Mouse (Mus musculus) limb, embryonic 13.5 days (tissue): ENCODE results near the gene Pip5k1b. TPM values are rescaled to one million over a fixed set of nuclear protein-coding genes. Genes with fewer than 3 reads are reported as not detected.

Experiments used
- ATAC-seq: fragments of 200-750 bp; cut with Nextera tagmentation; 2 replicates; pipeline ENCODE4 v1.8.0; 2017; ENCODE audit warnings: low read depth, moderate number of reproducible peaks, moderate TSS enrichment; ENCODE audit not compliant: low FRiP score
- H3K27ac ChIP-seq: fragments of 300-500 bp; sonication (generic); 2 replicates; pipeline ENCODE4 v1.5.1; 2015; ENCODE audit warnings: inconsistent platforms, mild to moderate bottlenecking, moderate library complexity
- H3K27me3 ChIP-seq: fragments of 300-500 bp; sonication (generic); 2 replicates; pipeline ENCODE4 v1.6.1; 2015; ENCODE audit warnings: mild to moderate bottlenecking, inconsistent platforms
- H3K36me3 ChIP-seq: fragments of 300-500 bp; sonication (generic); 2 replicates; pipeline ENCODE4 v1.6.1; 2015; ENCODE audit warnings: inconsistent platforms, mild to moderate bottlenecking, moderate library complexity
- H3K4me1 ChIP-seq: fragments of 300-500 bp; sonication (generic); 2 replicates; pipeline ENCODE4 v1.6.1; 2015; ENCODE audit warnings: inconsistent platforms
- H3K4me2 ChIP-seq: fragments of 300-500 bp; sonication (generic); replicated peaks from 2 replicates; pipeline ENCODE4 v1.6.1; 2015; ENCODE audit warnings: inconsistent platforms, mild to moderate bottlenecking, moderate library complexity
- H3K4me3 ChIP-seq: fragments of 300-500 bp; sonication (generic); 2 replicates; pipeline ENCODE4 v1.5.1; 2015; ENCODE audit warnings: moderate library complexity, mild to moderate bottlenecking, inconsistent platforms
- H3K9ac ChIP-seq: fragments of 300-500 bp; sonication (generic); 2 replicates; pipeline ENCODE4 v1.6.1; 2015; ENCODE audit warnings: mild to moderate bottlenecking, inconsistent platforms
- H3K9me3 ChIP-seq: fragments of 300-500 bp; sonication (generic); 2 replicates; pipeline ENCODE4 v1.6.1; 2016; ENCODE audit warnings: inconsistent platforms
- WGBS: fragments of 180-500 bp; shearing (Covaris S2); methylation state at CpG from one replicate; pipeline ENCODE4 v1.1.7; 2015; 5-methylcytosine and 5-hydroxymethylcytosine counted together
- polyA plus RNA-seq: library from polyadenylated mRNA; unstranded; fragments of >200 nt; fragmentation: Nextera tagmentation; extraction: Ambion mirVana; gene quantifications from 2 replicates; pipeline ENCODE4 v1.2.1, GENCODE M21; 2015

The Pip5k1b gene
- polyA plus RNA-seq, 1 experiment from 2014 or later: 0.65 TPM

- Histone ChIP-seq H3K9ac (no peak overlapping the region), H3K4me1 (no peaks in the 10 kb centered on the region), H3K4me2 (no peak overlapping the region), H3K36me3 (no peaks in the 10 kb centered on the region), H3K9me3 (no peaks in the 10 kb centered on the region), H3K27ac (no peak overlapping the region), H3K27me3 (no peaks in the 10 kb centered on the region), H3K4me3 (no peak overlapping the region)
- no peak for ATAC-seq
- WGBS: 78% methylated on average over 5 of the region's 5 CpGs
Measured at GRCm38 (mm10) chr19:24332956-24333355, 222.7 kb downstream of the Pip5k1b start.

- 78% methylated on average over 2 of the region's 2 CpGs for WGBS
Measured at GRCm38 (mm10) chr19:24331274-24331673, 224.4 kb downstream of the Pip5k1b start.

GRCm38 (mm10) chr19:24330366-24330765 lies 225.3 kb downstream of the Pip5k1b start:
- Histone ChIP-seq H3K36me3 (no peaks in the 10 kb centered on the region), H3K4me1 (no peaks in the 10 kb centered on the region), H3K4me3 (no peak overlapping the region), H3K27ac (no peak overlapping the region), H3K9me3 (no peaks in the 10 kb centered on the region), H3K9ac (no peak overlapping the region), H3K4me2 (no peak overlapping the region), H3K27me3 (no peaks in the 10 kb centered on the region)
- 66% methylated on average over 2 of the region's 2 CpGs for WGBS
- ATAC-seq: no peak

More at GRCm38 (mm10) chr19:24331274-24331673, 224.4 kb downstream of the Pip5k1b start:
- Histone ChIP-seq H3K4me3 (no peak overlapping the region), H3K4me2 (no peak overlapping the region), H3K27ac (no peak overlapping the region), H3K36me3 (no peaks in the 10 kb centered on the region), H3K9ac (no peak overlapping the region), H3K27me3 (no peaks in the 10 kb centered on the region), H3K9me3 (no peaks in the 10 kb centered on the region), H3K4me1 (no peaks in the 10 kb centered on the region)
- no peak for ATAC-seq

- peaks cover 8% of the 10 kb centered on the region; the same call in 1 of the 2 replicates for H3K4me1 ChIP-seq
- H3K27me3 ChIP-seq: no peaks in the 10 kb centered on the region
- no peaks in the 10 kb centered on the region for H3K9me3 ChIP-seq
- H3K4me2 ChIP-seq: no peak overlapping the region
- no peak overlapping the region for H3K9ac ChIP-seq
- WGBS: 61% methylated on average over 2 of the region's 2 CpGs
- no peak for ATAC-seq
- no peak overlapping the region for H3K27ac ChIP-seq
- H3K4me3 ChIP-seq: no peak overlapping the region
- no peaks in the 10 kb centered on the region for H3K36me3 ChIP-seq
Measured at GRCm38 (mm10) chr19:24327921-24328320, 227.8 kb downstream of the Pip5k1b start.

- H3K4me3 ChIP-seq: no peak overlapping the region
- no peak overlapping the region for H3K9ac ChIP-seq
- H3K27ac ChIP-seq: no peak overlapping the region
- H3K4me1 ChIP-seq: peaks cover 8% of the 10 kb centered on the region; the same call in 1 of the 2 replicates
- no peak overlapping the region for H3K4me2 ChIP-seq
- no peak for ATAC-seq
- WGBS: 32% methylated on average over 1 of the region's 1 CpGs
- H3K9me3 ChIP-seq: no peaks in the 10 kb centered on the region
- H3K36me3 ChIP-seq: no peaks in the 10 kb centered on the region
- H3K27me3 ChIP-seq: no peaks in the 10 kb centered on the region
Measured at GRCm38 (mm10) chr19:24326969-24327368, 228.7 kb downstream of the Pip5k1b start.

GRCm38 (mm10) chr19:24325692-24326091 lies 230.0 kb downstream of the Pip5k1b start:
- Histone ChIP-seq H3K9me3 (no peaks in the 10 kb centered on the region), H3K36me3 (no peaks in the 10 kb centered on the region), H3K4me3 (no peak overlapping the region), H3K4me1 (peaks cover 8% of the 10 kb centered on the region; the same call in 1 of the 2 replicates), H3K27ac (no peak overlapping the region), H3K27me3 (no peaks in the 10 kb centered on the region), H3K4me2 (no peak overlapping the region), H3K9ac (no peak overlapping the region)
- ATAC-seq: no peak
- WGBS: 82% methylated on average over 6 of the region's 6 CpGs

GRCm38 (mm10) chr19:24323841-24324613 lies 231.6 kb downstream of the Pip5k1b start:
- H3K9me3 ChIP-seq: no peaks in the 10 kb centered on the region
- no peak overlapping the region for H3K27ac ChIP-seq
- no peak overlapping the region for H3K9ac ChIP-seq
- peaks cover 8% of the 10 kb centered on the region; the same call in 1 of the 2 replicates for H3K4me1 ChIP-seq
- H3K27me3 ChIP-seq: no peaks in the 10 kb centered on the region
- 42% methylated on average over 10 of the region's 10 CpGs for WGBS
- no peak overlapping the region for H3K4me3 ChIP-seq
- no peak overlapping the region for H3K4me2 ChIP-seq
- no peaks in the 10 kb centered on the region for H3K36me3 ChIP-seq
- ATAC-seq: no peak

GRCm38 (mm10) chr19:24321900-24322311 lies 233.8 kb downstream of the Pip5k1b start:
- H3K4me2 ChIP-seq: no peak overlapping the region
- ATAC-seq: no peak
- no peaks in the 10 kb centered on the region for H3K27me3 ChIP-seq
- WGBS: 86% methylated on average over 8 of the region's 8 CpGs
- no peak overlapping the region for H3K4me3 ChIP-seq
- H3K27ac ChIP-seq: no peak overlapping the region
- no peak overlapping the region for H3K9ac ChIP-seq
- H3K4me1 ChIP-seq: peaks cover 13% of the 10 kb centered on the region; the same call in 1 of the 2 replicates
- H3K9me3 ChIP-seq: no peaks in the 10 kb centered on the region
- H3K36me3 ChIP-seq: no peaks in the 10 kb centered on the region

- no peak for ATAC-seq
- Histone ChIP-seq H3K4me3 (no peak overlapping the region), H3K27me3 (no peaks in the 10 kb centered on the region), H3K4me2 (no peak overlapping the region), H3K9ac (no peak overlapping the region), H3K4me1 (peaks cover 13% of the 10 kb centered on the region; the same call in 1 of the 2 replicates), H3K27ac (no peak overlapping the region), H3K9me3 (no peaks in the 10 kb centered on the region), H3K36me3 (no peaks in the 10 kb centered on the region)
- WGBS: 85% methylated on average over 6 of the region's 6 CpGs
Measured at GRCm38 (mm10) chr19:24321211-24321899, 234.3 kb downstream of the Pip5k1b start.

- 73% methylated on average over 10 of the region's 10 CpGs for WGBS
- H3K9ac ChIP-seq: no peak overlapping the region
- no peaks in the 10 kb centered on the region for H3K36me3 ChIP-seq
- no peak overlapping the region for H3K4me2 ChIP-seq
- H3K4me3 ChIP-seq: no peak overlapping the region
- no peak for ATAC-seq
- no peak overlapping the region for H3K27ac ChIP-seq
- H3K4me1 ChIP-seq: 0 out of 2 replicates have a peak, but pooled peaks cover 4% of the 10 kb centered on the region
- H3K27me3 ChIP-seq: no peaks in the 10 kb centered on the region
- no peaks in the 10 kb centered on the region for H3K9me3 ChIP-seq
Measured at GRCm38 (mm10) chr19:24318172-24318571, 237.5 kb downstream of the Pip5k1b start.

- H3K27ac ChIP-seq: no peak overlapping the region
- H3K9me3 ChIP-seq: no peaks in the 10 kb centered on the region
- H3K36me3 ChIP-seq: no peaks in the 10 kb centered on the region
- H3K4me2 ChIP-seq: no peak overlapping the region
- H3K9ac ChIP-seq: no peak overlapping the region
- no peak for ATAC-seq
- 86% methylated on average over 2 of the region's 2 CpGs for WGBS
- no peaks in the 10 kb centered on the region for H3K27me3 ChIP-seq
- 0 out of 2 replicates have a peak, but pooled peaks cover 4% of the 10 kb centered on the region for H3K4me1 ChIP-seq
- no peak overlapping the region for H3K4me3 ChIP-seq
Measured at GRCm38 (mm10) chr19:24317731-24318130, 237.9 kb downstream of the Pip5k1b start.

- Histone ChIP-seq H3K4me2 (no peak overlapping the region), H3K9ac (no peak overlapping the region), H3K4me1 (0 out of 2 replicates have a peak, but pooled peaks cover 4% of the 10 kb centered on the region), H3K27ac (no peak overlapping the region), H3K36me3 (no peaks in the 10 kb centered on the region), H3K9me3 (no peaks in the 10 kb centered on the region), H3K4me3 (no peak overlapping the region), H3K27me3 (no peaks in the 10 kb centered on the region)
- 57% methylated on average over 15 of the region's 15 CpGs for WGBS
- no peak for ATAC-seq
Measured at GRCm38 (mm10) chr19:24317038-24317591, 238.6 kb downstream of the Pip5k1b start.
